Mouse (Mus musculus) embryo, embryonic 11 days (tissue): ENCODE data around the gene Habp2.
"Not testable (repeated sequence)": the region's sequence is repeated elsewhere in the genome, so short reads cannot be mapped to it uniquely, and the experiment has no call there.

ENCODE experiments used
- DNase-seq: peaks from one replicate; pipeline ENCODE4 v3.0.0-alpha.2; 2015

The Habp2 gene

DNA sequence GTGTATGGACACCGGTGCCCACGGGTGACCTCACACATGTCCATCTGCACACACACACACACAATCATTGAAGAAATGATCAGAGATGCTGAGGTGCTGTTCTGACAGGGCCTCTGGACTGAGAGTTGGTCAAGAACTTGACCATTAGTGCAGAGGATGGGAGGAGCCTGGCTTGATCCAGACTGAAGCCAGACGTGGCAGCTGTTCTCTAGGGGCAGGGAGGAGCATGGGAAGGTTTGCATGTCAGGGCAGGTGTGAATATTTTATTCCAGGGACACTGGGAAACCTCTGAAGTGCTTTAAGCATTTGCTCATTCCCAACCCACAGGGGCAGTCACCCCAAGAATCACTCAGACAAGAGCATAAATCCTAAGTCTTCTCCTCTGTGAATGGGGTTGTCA, 10.3 kb downstream of the Habp2 start:
- DNase-seq: no peak

GRCm38 (mm10) chr19:56300835-56301234, 13.9 kb downstream of the Habp2 start:
- no peak for DNase-seq

- DNase-seq: no peak
Observed at GRCm38 (mm10) chr19:56316531-56316930, 29.6 kb downstream of the Habp2 start.

DNA sequence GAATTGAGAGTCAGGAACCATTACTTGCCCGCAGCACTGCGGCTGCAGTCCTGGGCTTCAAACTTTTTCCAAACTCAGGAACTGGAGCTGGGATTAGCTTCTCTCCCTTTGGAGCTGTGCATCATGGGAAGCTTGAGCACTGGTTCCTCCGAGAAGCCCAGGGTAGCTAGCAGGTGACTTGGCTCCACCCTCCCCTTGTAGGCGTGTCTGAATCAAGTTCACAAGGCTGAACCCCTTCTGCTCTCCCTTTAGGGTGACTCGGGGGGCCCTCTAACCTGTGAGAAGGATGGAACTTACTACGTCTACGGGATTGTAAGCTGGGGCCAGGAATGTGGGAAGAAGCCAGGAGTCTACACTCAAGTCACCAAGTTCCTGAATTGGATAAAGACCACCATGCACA, 32.3 kb downstream of the Habp2 start:
- DNase-seq: no peak

DNA sequence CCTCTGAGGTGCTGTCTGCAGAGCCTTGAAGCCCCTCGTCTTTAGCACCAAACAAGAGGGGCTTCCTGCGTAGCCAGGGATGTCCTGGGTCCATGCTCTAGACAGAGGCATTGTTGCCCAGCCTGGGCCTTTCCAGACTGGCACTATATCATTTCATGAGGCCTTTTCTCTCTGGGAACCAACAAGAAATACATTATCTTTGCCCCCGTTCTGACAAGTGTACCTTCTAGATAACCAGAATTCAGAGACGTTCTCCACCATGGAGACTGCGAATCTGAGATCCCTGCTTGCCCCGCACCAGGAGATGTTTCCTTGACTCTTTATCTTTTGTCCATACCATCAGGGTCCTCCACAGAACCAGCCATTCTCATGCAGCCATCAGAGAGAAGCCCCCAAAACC, 32.7 kb downstream of the Habp2 start:
- DNase-seq: no peak

DNA sequence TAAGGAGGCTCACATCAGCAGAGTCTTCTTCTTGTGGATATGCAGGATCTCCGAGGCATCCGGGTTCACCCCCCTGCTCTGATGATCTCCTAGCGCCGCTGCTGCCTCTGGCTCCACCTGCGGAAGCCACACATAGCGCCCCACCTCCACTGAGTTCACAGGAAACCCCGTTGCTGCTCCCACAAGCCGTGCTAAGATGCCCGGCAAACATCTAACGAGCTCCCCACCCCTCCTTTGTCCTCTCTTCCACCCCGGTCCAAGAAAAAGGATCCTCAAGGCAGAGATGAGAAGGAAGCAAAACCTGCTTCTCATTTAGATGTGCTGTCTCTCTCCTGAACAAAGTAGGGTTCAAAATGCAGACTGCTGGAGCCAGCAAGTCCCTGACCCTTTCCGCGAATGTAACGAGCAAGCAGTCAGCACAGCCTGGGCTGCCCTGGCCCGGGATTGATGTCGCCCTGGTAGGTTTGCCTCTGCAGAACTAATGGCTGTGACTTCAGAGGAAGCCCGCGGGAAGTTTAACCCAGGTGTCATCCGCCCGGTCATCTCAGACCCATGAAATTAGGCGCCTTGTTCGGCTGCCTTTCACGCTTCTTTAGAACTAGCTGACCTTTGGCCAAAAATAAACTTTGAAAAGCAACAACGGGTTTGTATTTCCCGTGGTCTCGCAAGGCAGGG, 33.4 kb downstream of the Habp2 start:
- DNase-seq: peak; percentile 66

DNA sequence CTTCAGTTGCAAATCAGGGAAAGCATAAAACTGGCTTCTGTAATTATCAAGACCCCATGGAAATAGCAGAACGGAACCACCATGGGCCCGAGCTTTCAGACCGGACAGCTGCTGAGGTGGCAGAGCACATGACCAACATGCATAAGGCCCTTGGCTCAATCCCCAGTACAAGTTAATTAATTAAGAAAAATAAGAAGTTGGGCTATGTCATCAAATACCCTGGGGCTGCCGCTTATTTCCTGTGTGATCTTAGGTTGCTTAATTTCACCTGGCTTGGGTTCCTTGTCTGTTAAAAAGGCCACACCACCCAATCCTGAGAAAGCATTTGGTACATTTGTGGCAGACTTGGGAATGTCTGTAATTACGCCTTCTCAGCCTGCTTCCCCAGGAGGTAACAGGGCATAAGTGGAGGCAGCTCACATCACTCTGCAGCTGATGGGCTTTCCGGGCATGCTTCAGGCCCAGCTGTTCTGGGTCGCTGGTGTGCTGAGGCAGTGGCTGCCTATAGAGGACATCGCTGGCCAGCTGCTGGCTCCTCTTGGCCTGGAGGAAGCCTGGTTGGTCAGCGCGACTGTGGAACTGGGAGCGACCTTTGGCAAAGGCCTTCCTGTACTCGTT, 34.5 kb downstream of the Habp2 start:
- peak; percentile 28 for DNase-seq

- no peak for DNase-seq
Observed at GRCm38 (mm10) chr19:56325676-56326075, 38.7 kb downstream of the Habp2 start.

DNA sequence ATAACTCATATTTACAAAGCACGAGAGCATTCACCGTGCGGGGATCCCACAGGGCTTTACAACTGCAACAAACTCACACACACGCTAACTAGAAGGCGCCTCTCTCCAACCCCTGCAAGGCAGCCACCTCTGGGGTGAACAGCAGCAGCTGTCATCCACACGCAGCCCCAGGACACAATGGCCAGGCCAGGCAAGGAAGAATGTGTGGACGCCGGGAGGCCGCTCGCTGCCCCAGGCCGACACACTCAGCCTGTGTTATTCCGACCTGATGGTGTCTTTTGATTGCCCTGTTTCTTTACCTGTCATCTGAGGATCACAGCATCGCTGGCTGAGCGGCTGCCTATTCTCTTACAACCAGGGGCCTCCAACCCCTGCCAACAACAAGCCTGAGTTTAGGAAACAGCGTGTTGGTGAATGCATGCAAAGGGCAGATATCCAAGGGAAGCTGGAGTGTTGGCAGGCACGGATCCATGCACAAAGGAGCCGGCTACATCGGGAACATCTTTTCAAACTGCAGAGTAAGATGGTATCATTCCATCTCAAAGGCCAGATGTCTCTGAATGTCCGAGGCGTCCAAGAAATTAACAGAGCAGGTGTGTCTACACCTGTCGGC, 39.4 kb downstream of the Habp2 start:
- DNase-seq: peak; percentile 26

DNA sequence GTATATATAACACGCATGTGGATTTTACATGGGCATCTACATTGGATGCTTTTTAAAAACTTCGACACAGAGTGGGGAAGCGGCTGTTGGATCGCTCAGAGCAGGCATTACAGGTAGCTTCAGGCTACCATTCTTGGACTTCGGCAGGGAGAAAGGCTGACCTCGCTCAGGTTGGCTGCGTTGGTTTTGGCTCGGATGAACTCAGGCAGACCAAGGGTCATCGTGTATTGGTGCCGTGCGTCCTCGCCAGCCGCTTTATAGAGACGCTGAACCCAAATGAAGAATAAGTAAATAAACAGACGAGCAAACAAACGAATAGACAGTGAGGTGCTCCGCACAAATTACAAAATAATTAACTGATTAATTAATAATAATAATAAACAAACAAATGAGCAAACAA, 49.4 kb downstream of the Habp2 start:
- no peak for DNase-seq

DNA sequence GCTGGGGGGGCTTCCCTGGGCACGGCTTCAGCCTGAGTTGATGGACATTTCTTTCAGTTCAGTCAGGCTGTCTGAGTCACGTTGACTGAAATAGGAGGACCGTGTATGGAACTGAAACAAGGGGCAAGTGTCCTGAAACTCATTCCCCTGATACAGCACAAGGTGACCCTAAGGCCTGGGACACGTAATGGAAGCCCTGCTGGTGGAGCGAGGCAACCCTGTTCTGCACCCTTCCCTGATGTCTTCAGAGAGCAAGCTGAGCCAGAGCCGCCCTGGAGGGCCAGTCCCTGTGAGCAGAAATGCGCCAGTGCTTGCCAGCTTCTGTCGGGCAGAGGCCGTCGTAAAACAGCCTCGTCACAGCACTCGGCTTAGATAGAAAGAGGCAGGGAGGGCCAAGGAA, 49.9 kb downstream of the Habp2 start:
- DNase-seq: no peak

- DNase-seq: no peak
Observed at GRCm38 (mm10) chr19:56342006-56342405, 55.1 kb downstream of the Habp2 start.

GRCm38 (mm10) chr19:56343869-56344563, 57.1 kb downstream of the Habp2 start:
- peak; percentile 73 for DNase-seq

DNA sequence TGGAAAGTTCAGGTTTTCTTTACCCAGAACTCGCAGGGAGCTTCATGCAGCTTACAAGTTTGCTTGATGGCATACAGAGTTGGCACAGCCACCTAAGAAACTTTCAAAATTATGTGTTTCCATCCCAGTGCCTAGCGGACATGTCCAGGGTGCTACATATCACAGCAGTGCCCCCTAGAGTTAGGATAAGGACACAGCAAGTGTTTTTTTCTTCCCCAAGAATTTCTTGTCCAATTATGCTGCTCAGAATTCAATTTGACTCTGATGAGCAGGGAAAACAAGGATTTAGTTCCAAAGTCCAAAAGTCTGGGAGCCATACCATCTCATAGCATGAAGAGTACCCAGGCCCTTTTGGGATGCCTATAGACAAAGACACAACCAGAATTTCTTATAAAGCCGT, 59.1 kb downstream of the Habp2 start:
- peak; percentile 65 for DNase-seq

DNA sequence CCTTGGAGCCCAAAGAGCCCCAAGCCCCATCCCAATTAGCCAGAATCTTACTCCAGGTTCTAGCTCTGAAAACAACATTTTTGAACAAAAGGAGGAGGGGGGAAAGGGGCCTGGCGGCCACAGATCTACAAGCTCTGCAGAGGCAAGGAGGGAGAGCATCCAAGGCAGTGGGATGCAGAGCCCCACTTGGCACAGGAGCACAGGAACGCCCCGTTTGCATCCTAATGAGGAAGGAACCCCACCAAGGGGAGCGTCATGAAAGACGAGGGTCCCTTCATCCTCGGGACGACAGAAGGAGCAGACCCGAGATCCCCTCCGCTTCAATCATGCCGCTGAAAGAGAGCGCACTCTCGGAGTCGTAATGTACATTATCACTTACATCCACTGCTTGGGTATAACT, 59.8 kb downstream of the Habp2 start:
- no peak for DNase-seq

DNA sequence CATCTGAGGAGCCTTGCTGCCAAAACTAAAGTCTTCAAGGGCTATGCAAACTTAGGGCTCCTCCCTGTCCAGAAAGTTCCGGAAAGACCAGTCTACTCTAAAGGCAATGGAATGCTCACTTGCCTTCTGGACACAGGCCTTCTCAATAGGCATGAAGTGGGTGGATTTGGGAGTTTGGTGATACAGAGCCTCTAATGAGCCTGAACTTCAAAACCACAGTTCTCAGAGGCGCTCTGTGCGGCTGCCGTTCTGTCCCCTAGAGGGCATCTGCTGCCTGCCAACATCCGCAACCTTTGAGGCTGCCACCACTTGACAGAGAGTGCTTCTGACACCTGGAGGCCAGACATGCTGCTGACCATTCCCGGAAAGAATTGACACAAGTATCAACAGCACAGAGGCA, 62.4 kb downstream of the Habp2 start:
- DNase-seq: peak; percentile 46

GRCm38 (mm10) chr19:56353689-56354088, 66.8 kb downstream of the Habp2 start:
- no peak for DNase-seq

GRCm38 (mm10) chr19:56355201-56355600, 68.3 kb downstream of the Habp2 start:
- no peak for DNase-seq

DNA sequence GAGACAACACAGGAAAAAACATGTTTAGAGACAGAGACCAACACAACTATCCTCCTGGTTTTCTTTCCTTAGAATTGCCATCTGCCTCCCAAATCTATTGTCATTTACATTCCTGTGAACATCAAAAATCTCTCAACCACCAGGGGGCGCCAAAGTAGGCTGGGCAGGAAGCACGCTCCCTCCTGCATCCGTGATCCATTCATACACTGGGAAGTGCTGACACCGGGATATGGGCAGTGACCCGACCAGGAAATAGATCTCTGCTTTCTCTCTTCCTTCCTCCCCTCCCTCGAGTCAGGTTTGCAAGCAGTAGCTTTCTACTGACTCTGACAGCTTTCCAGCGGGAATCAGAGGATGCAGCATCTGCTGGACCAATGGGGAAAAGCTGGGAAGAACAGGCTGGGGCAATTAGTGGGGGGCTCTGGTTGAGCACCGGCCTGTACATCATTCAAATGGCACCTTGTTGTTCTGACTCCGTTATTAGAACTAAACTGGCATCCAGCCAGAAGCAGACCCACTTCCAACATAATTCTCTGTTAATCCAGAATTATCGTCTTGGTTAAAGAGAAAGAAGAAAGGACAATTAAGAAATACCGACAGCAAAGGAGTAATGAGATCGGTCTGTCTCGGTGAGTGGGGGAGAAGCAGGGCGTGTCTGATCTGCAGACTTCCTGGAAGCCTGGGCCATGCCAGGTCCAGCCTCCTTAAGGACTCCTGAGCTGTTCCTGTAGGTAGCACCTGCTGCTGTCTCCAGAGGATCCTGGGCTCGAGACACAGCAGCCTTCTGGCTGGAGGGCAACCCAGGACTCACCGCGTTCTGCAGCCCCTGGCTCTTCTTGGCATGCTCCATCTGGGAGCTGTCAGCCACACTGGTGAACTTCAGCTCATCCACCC, 69.8 kb downstream of the Habp2 start:
- DNase-seq: peak; percentile 73

GRCm38 (mm10) chr19:56357374-56357708, 70.4 kb downstream of the Habp2 start:
- DNase-seq: not testable (repeated sequence)

- no peak for DNase-seq
Observed at GRCm38 (mm10) chr19:56358890-56359289, 72.0 kb downstream of the Habp2 start.

GRCm38 (mm10) chr19:56363721-56364460, 77.0 kb downstream of the Habp2 start:
- DNase-seq: no peak
